24 mouse cellular contexts compared by ENCODE assay signal in the genomic region with DNA sequence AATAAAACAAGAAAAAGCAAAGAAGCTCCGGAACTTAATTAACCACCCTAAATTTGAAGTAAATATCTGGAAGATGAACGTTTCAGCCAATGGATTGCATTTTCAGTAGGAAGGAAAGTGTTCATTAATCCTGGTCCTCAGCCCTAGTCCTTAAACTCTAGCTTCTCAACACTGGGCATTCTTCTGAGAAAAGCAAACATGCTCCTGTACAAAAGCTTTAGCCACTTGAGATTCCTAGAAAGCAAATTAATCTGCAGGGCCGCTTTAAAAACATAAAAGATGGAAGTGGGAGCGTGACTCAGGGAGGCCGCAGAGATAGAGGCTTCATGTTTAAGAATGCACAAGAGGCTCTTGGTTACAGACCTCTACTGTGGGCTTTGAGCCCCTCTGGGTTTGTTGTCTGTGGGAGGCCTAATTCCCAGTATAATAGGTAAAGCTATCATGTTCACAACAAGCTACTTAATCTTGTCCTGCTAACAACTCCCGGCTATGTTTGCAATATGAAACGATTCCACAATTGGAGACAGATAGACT.
A peak's percentile ranks its signal among the peaks of the same experiment; 100 is the strongest.
DNase-seq lines count a peak whose midpoint lies in the region; ATAC-seq and TF ChIP-seq lines count a peak whose summit lies in the region.
"Had no signal": no experiment of that assay in that cellular context is flagged by ENCODE, and none has a peak within 500 bp of the region (broad histone marks: within the 10 kb centered on the region; RNA-seq: fewer than 3 reads in every experiment).

No protein-coding gene starts in this region.

- no peak for TF ChIP-seq POLR2A in lung, adult 2 months (IDR thresholded peaks at IDR 0.05; ENCODE audit: borderline replicate concordance, extremely low read depth, low read depth, low read length)

- no peaks in the 10 kb centered on the region for H3K36me3 ChIP-seq in forebrain, embryonic 12.5 days (replicated peaks)
- H3K36me3 ChIP-seq in forebrain, embryonic 10.5 days (replicated peaks): no peaks in the 10 kb centered on the region
- no peaks in the 10 kb centered on the region for H3K36me3 ChIP-seq in lung, postnatal 0 days (ENCODE audit: insufficient read depth, low read length)
- H3K36me3 ChIP-seq: heart, embryonic 10.5 days; heart, embryonic 15.5 days; limb, embryonic 10.5 days; limb, embryonic 15.5 days; liver, embryonic 13.5 days; stomach, embryonic 15.5 days had no signal

- peaks cover 5% of the 10 kb centered on the region for H3K4me1 ChIP-seq in forebrain, embryonic 12.5 days
- peaks cover 8% of the 10 kb centered on the region for H3K4me1 ChIP-seq in forebrain, embryonic 10.5 days
- H3K4me1 ChIP-seq in lung, postnatal 0 days (ENCODE audit: insufficient read depth, low read depth, low read length): no peaks in the 10 kb centered on the region
- no peaks in the 10 kb centered on the region for H3K4me1 ChIP-seq in lung, adult 2 months (ENCODE audit: control insufficient read depth, insufficient read depth, low read length)
- H3K4me1 ChIP-seq: heart, embryonic 10.5 days; heart, embryonic 15.5 days; limb, embryonic 10.5 days; limb, embryonic 15.5 days; liver, embryonic 13.5 days; stomach, embryonic 15.5 days had no signal

- no peaks in the 10 kb centered on the region for H3K9me3 ChIP-seq in forebrain, embryonic 12.5 days
- H3K9me3 ChIP-seq in forebrain, embryonic 10.5 days: no peaks in the 10 kb centered on the region
- no peaks in the 10 kb centered on the region for H3K9me3 ChIP-seq in lung, postnatal 0 days (ENCODE audit: low read length)
- H3K9me3 ChIP-seq: heart, embryonic 10.5 days; heart, embryonic 15.5 days; limb, embryonic 10.5 days; limb, embryonic 15.5 days; liver, embryonic 13.5 days; stomach, embryonic 15.5 days had no signal

- H3K4me2 ChIP-seq in forebrain, embryonic 12.5 days: no peak overlapping the region
- no peak overlapping the region for H3K4me2 ChIP-seq in lung, postnatal 0 days (replicated peaks; ENCODE audit: low read depth, low read length)
- H3K4me2 ChIP-seq: heart, embryonic 15.5 days; limb, embryonic 15.5 days; liver, embryonic 13.5 days; stomach, embryonic 15.5 days had no signal

- no peak overlapping the region for H3K9ac ChIP-seq in forebrain, embryonic 12.5 days
- H3K9ac ChIP-seq in lung, postnatal 0 days (replicated peaks; ENCODE audit: low read depth): no peak overlapping the region
- H3K9ac ChIP-seq: heart, embryonic 15.5 days; limb, embryonic 15.5 days; liver, embryonic 13.5 days; stomach, embryonic 15.5 days had no signal

- TF ChIP-seq EP300 in lung, postnatal 0 days (IDR thresholded peaks at IDR 0.05): no peak

- WGBS in forebrain, embryonic 12.5 days: 23% methylated on average over 7 of the region's 7 CpGs
- 52% methylated on average over 7 of the region's 7 CpGs for WGBS in forebrain, embryonic 10.5 days
- WGBS in lung, postnatal 0 days: 50% methylated on average over 7 of the region's 7 CpGs
- WGBS in lung, adult 2 months: 58% methylated on average over 7 of the region's 7 CpGs

- ATAC-seq in forebrain, embryonic 12.5 days (ENCODE audit: low FRiP score): 0 out of 2 replicates have a peak, but pooled peaks have one; percentile 65
- ATAC-seq in lung, postnatal 0 days: no peak
- ATAC-seq: hindbrain, embryonic 16.5 days had no signal

- no peak for DNase-seq in forebrain, embryonic 10.5 days (ENCODE audit: extremely low spot score, low spot score)
- DNase-seq in lung, postnatal 0 days (ENCODE audit: low spot score): peak; percentile 43
- DNase-seq in lung, adult 2 months: no peak
- peak; percentile 1 for DNase-seq in retina, postnatal 1 day
- no peak for DNase-seq in retina, embryonic 14.5 days (ENCODE audit: low spot score)
- DNase-seq: adrenal gland, postnatal 25 days; B cell, adult 2 months; cerebellum, adult 2 months; cerebellum, postnatal 14 days; gastrocnemius, postnatal 14 days; heart, adult 11 months; kidney, adult 2 months; kidney, postnatal 14 days; layer of hippocampus, adult 9-11 months; liver, embryonic 13.5 days; lung, adult 18-20 months; right cerebral cortex, postnatal 25 days had no signal

- H3K4me3 ChIP-seq in forebrain, embryonic 12.5 days (replicated peaks): no peak overlapping the region
- no peak overlapping the region for H3K4me3 ChIP-seq in forebrain, embryonic 10.5 days
- H3K4me3 ChIP-seq in lung, postnatal 0 days (ENCODE audit: low read depth, low read length): no peak overlapping the region
- no peak overlapping the region for H3K4me3 ChIP-seq in lung, adult 2 months (replicated peaks; ENCODE audit: extremely low read depth, low read depth, low read length)
- H3K4me3 ChIP-seq: heart, embryonic 10.5 days; heart, embryonic 15.5 days; limb, embryonic 10.5 days; limb, embryonic 15.5 days; liver, embryonic 13.5 days; stomach, embryonic 15.5 days had no signal

- peaks cover 10% of the 10 kb centered on the region; the same call in 1 of the 2 replicates for H3K27me3 ChIP-seq in forebrain, embryonic 12.5 days
- H3K27me3 ChIP-seq in forebrain, embryonic 10.5 days (ENCODE audit: poor library complexity, severe bottlenecking): no peaks in the 10 kb centered on the region
- H3K27me3 ChIP-seq in lung, postnatal 0 days (replicated peaks; ENCODE audit: insufficient read depth, low read length): no peaks in the 10 kb centered on the region
- H3K27me3 ChIP-seq: heart, embryonic 15.5 days; limb, embryonic 15.5 days; liver, embryonic 13.5 days; stomach, embryonic 15.5 days had no signal

- TF ChIP-seq CTCF in lung, postnatal 0 days (IDR thresholded peaks at IDR 0.05): no peak
- no peak for TF ChIP-seq CTCF in lung, adult 2 months (IDR thresholded peaks at IDR 0.05; ENCODE audit: insufficient read depth, low read length)

- no peak overlapping the region for H3K27ac ChIP-seq in forebrain, embryonic 12.5 days
- H3K27ac ChIP-seq in forebrain, embryonic 10.5 days: no peak overlapping the region
- H3K27ac ChIP-seq in lung, postnatal 0 days (ENCODE audit: low read length): no peak overlapping the region
- H3K27ac ChIP-seq: heart, embryonic 10.5 days; heart, embryonic 15.5 days; limb, embryonic 10.5 days; limb, embryonic 15.5 days; liver, embryonic 13.5 days; stomach, embryonic 15.5 days had no signal

Comparison
In these comparisons a context has a peak if more than half of its experiments do, and no peak if none do; other contexts are left out.
1. DNase-seq: peak in lung, postnatal 0 days (single experiment) and retina, postnatal 1 day (single experiment); none in forebrain, embryonic 10.5 days (single experiment), lung, adult 2 months (single experiment) and retina, embryonic 14.5 days (single experiment).